Mouse (Mus musculus): ENCODE measurements around the gene Aven. TPM values are rescaled to one million over a fixed set of nuclear protein-coding genes. Genes with fewer than 3 reads are reported as not detected.
A peak's percentile ranks its signal among the peaks of the same experiment; 100 is the strongest.

Gene Aven
- polyA plus RNA-seq, 1 experiment from 2014 or later: 8.1 TPM

- WGBS: 81% methylated on average over 4 of the region's 4 CpGs
These were observed 28.0 kb downstream of the Aven start for GRCm38 (mm10) chr2:112520526-112521482.

DNA sequence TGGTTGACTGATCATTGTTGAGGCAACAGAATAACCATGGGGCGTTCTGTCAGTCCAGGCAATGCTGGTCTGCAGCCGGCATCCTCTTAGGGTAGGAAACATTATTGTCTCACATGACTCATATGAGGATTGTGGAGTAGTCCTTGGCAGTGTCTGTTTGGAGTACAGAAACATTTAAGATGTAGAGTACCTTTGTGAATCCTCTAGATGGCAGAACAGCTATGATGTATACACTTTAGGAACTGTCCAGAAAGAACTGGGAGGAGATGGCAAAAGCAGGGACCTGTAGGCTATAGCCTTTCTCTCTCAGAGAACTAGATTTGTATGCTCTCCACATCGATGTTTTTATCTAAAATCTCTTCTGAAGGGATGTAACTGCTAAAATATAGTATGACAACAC is 34.2 kb downstream of the Aven start:
- WGBS: 86% methylated on average over 3 of the region's 3 CpGs
- Histone ChIP-seq H3K36me3 (0 out of 2 replicates have a peak, but pooled peaks cover 5% of the 10 kb centered on the region), H3K4me2 (no peak overlapping the region), H3K9ac (no peak overlapping the region), H3K9me3 (no peaks in the 10 kb centered on the region), H3K27ac (no peak overlapping the region), H3K27me3 (replicated peaks) (no peaks in the 10 kb centered on the region), H3K4me1 (no peaks in the 10 kb centered on the region), H3K4me3 (replicated peaks) (no peak overlapping the region)
- ATAC-seq (ENCODE audit: insufficient read depth, low FRiP score, low read depth): no peak

More at GRCm38 (mm10) chr2:112520526-112521482, 28.0 kb downstream of the Aven start:
- no peaks in the 10 kb centered on the region for H3K27me3 ChIP-seq (replicated peaks)
- no peaks in the 10 kb centered on the region for H3K9me3 ChIP-seq
- ATAC-seq (ENCODE audit: insufficient read depth, low FRiP score, low read depth): no peak
- no peak overlapping the region for H3K27ac ChIP-seq
- no peak overlapping the region for H3K4me2 ChIP-seq
- H3K36me3 ChIP-seq: no peaks in the 10 kb centered on the region
- H3K4me1 ChIP-seq: no peaks in the 10 kb centered on the region
- no peak overlapping the region for H3K9ac ChIP-seq
- H3K4me3 ChIP-seq (replicated peaks): no peak overlapping the region

DNA sequence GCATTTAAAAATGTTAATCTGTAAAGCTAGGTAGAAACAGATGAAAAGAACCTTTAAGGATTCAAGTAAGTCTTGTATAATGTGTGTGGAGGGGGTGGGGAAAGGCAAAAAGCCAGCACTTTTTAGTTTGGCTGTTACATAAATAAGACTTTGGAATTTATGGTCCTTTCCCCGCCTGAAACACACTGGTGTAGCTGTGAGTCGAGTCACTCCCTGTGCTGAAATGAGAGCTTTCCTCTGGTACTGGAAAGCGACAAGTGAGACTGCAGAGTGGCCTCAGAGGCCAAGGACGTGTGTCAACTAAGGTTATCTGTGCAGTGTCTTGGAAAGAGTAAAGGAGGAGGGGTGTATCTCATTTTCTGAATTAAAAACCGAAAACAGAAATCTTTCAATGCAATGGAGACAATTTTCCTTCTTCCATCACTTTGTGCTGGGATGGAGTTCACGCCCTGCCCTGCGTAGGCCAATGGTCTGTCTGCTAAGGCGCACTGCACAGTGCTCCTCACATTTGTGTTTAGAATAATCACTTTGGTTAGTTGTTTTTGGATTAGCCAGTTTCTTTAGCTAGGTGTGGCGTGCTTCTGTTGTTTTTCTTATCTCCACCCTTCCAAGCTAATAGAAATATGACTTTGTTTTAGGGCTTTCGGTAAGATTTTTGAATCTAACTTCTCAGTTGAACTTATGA is 40.2 kb downstream of the Aven start:
- ATAC-seq (ENCODE audit: insufficient read depth, low FRiP score, low read depth): no peak
- Histone ChIP-seq H3K27ac (no peak overlapping the region), H3K4me2 (no peak overlapping the region)

GRCm38 (mm10) chr2:112534677-112535222 is 42.0 kb downstream of the Aven start:
- WGBS: 57% methylated on average over 14 of the region's 14 CpGs
- Histone ChIP-seq H3K4me3 (replicated peaks) (no peak overlapping the region), H3K4me2 (no peak overlapping the region), H3K4me1 (peaks cover 4% of the 10 kb centered on the region; the same call in 1 of the 2 replicates), H3K27ac (no peak overlapping the region), H3K9me3 (no peaks in the 10 kb centered on the region), H3K9ac (no peak overlapping the region), H3K36me3 (no peaks in the 10 kb centered on the region), H3K27me3 (replicated peaks) (no peaks in the 10 kb centered on the region)
- ATAC-seq (ENCODE audit: insufficient read depth, low FRiP score, low read depth): no peak

More for the DNA sequence above, 40.2 kb downstream of the Aven start:
- Histone ChIP-seq H3K4me1 (peaks cover 4% of the 10 kb centered on the region; the same call in 1 of the 2 replicates), H3K27me3 (replicated peaks) (no peaks in the 10 kb centered on the region), H3K4me3 (replicated peaks) (no peak overlapping the region), H3K9ac (no peak overlapping the region), H3K36me3 (no peaks in the 10 kb centered on the region), H3K9me3 (no peaks in the 10 kb centered on the region)
- 59% methylated on average over 10 of the region's 10 CpGs for WGBS

DNA sequence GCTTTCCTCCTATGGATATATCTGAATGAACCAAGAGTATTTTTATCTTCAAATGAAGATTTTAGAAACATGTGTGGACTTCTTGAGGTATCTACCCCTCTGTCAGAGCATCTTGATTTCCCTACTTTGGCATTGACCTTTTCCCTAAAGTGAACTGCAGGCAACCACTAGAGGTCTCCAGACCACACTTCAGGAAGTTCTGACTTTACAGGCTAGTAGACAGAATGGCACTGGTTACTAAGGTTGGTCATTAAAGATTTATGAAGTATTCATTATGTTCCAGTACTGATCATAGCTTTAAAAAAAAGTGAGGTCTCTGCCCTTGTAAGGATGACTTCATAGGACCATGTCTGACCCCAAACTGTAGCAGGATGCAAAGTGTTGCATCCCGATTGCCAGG is 46.0 kb downstream of the Aven start:
- H3K4me1 ChIP-seq: no peaks in the 10 kb centered on the region
- no peak overlapping the region for H3K27ac ChIP-seq
- no peaks in the 10 kb centered on the region for H3K36me3 ChIP-seq
- no peak overlapping the region for H3K4me3 ChIP-seq (replicated peaks)
- H3K27me3 ChIP-seq (replicated peaks): no peaks in the 10 kb centered on the region
- no peak overlapping the region for H3K4me2 ChIP-seq
- no peak overlapping the region for H3K9ac ChIP-seq
- no peaks in the 10 kb centered on the region for H3K9me3 ChIP-seq
- no peak for ATAC-seq (ENCODE audit: insufficient read depth, low FRiP score, low read depth)
- WGBS: 100% methylated on average over 1 of the region's 1 CpGs

- Histone ChIP-seq H3K27me3 (replicated peaks) (no peaks in the 10 kb centered on the region), H3K27ac (no peak overlapping the region), H3K36me3 (no peaks in the 10 kb centered on the region), H3K9me3 (no peaks in the 10 kb centered on the region), H3K4me2 (no peak overlapping the region), H3K4me1 (no peaks in the 10 kb centered on the region), H3K9ac (no peak overlapping the region), H3K4me3 (replicated peaks) (no peak overlapping the region)
- ATAC-seq (ENCODE audit: insufficient read depth, low FRiP score, low read depth): no peak
- WGBS: 84% methylated on average over 5 of the region's 5 CpGs
These were observed 49.0 kb downstream of the Aven start for GRCm38 (mm10) chr2:112541695-112542285.

- no peaks in the 10 kb centered on the region for H3K9me3 ChIP-seq
- no peak for ATAC-seq (ENCODE audit: insufficient read depth, low FRiP score, low read depth)
- H3K4me3 ChIP-seq (replicated peaks): no peak overlapping the region
- H3K27me3 ChIP-seq (replicated peaks): no peaks in the 10 kb centered on the region
- H3K9ac ChIP-seq: no peak overlapping the region
- H3K4me1 ChIP-seq: no peaks in the 10 kb centered on the region
- H3K36me3 ChIP-seq: no peaks in the 10 kb centered on the region
- H3K27ac ChIP-seq: no peak overlapping the region
- no peak overlapping the region for H3K4me2 ChIP-seq
- WGBS: 88% methylated on average over 10 of the region's 10 CpGs
These were observed 63.8 kb downstream of the Aven start for GRCm38 (mm10) chr2:112556527-112556926.

GRCm38 (mm10) chr2:112557453-112557852 is 64.7 kb downstream of the Aven start:
- no peak overlapping the region for H3K9ac ChIP-seq
- H3K4me1 ChIP-seq: no peaks in the 10 kb centered on the region
- no peak overlapping the region for H3K4me3 ChIP-seq (replicated peaks)
- no peak overlapping the region for H3K27ac ChIP-seq
- no peaks in the 10 kb centered on the region for H3K27me3 ChIP-seq (replicated peaks)
- H3K36me3 ChIP-seq: no peaks in the 10 kb centered on the region
- no peaks in the 10 kb centered on the region for H3K9me3 ChIP-seq
- no peak for ATAC-seq (ENCODE audit: insufficient read depth, low FRiP score, low read depth)
- H3K4me2 ChIP-seq: no peak overlapping the region

GRCm38 (mm10) chr2:112561549-112561948 is 68.8 kb downstream of the Aven start:
- H3K36me3 ChIP-seq: no peaks in the 10 kb centered on the region
- no peak overlapping the region for H3K4me3 ChIP-seq (replicated peaks)
- no peak overlapping the region for H3K4me2 ChIP-seq
- 89% methylated on average over 7 of the region's 7 CpGs for WGBS
- no peak overlapping the region for H3K9ac ChIP-seq
- H3K27me3 ChIP-seq (replicated peaks): no peaks in the 10 kb centered on the region
- no peaks in the 10 kb centered on the region for H3K9me3 ChIP-seq
- H3K4me1 ChIP-seq: no peaks in the 10 kb centered on the region
- ATAC-seq (ENCODE audit: insufficient read depth, low FRiP score, low read depth): no peak
- H3K27ac ChIP-seq: no peak overlapping the region

- WGBS: 97% methylated on average over 1 of the region's 1 CpGs
- Histone ChIP-seq H3K9me3 (no peaks in the 10 kb centered on the region), H3K4me1 (no peaks in the 10 kb centered on the region), H3K4me2 (no peak overlapping the region), H3K27me3 (replicated peaks) (no peaks in the 10 kb centered on the region), H3K9ac (no peak overlapping the region), H3K36me3 (no peaks in the 10 kb centered on the region), H3K4me3 (replicated peaks) (no peak overlapping the region), H3K27ac (no peak overlapping the region)
- ATAC-seq (ENCODE audit: insufficient read depth, low FRiP score, low read depth): no peak
These were observed 72.3 kb downstream of the Aven start for GRCm38 (mm10) chr2:112565060-112565459.

DNA sequence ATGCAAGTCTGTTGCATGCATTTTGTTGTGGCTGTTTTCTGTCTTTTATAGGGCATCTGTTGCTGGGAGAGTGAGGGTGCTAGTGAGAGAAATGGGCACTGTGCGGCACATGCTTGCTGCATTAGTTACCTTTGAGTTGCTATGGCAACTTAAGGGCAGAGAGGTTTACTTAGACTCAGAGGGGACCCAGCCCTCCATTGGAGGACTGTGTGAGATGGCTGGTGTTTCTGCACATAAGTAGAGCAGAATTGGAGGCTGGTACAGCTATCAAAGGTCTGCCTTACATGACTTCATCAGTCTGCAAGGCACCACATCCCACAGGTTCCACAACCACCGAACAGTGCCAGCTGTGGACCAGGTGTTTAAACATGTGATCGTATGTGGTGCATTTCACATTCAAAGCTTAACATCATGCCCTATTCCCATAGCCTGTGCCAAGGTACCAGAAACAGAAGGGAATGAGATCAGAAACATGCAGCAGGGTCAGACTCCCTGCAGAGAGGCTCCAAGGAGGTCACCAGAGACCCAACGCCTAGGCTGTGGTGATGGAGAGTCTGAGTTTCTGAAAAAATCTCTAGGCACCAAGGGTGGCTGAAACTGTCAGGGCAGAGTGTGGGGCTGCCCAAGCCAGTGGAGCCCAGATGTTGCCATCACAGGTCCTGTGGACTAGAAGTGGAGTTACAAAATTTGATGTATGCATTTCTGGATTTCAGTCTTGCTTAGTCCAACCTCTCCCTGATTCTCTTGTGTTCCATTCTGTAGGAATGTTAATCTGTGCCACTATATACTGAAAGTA is 73.7 kb downstream of the Aven start:
- H3K9me3 ChIP-seq: no peaks in the 10 kb centered on the region
- no peak overlapping the region for H3K9ac ChIP-seq
- H3K27ac ChIP-seq: no peak overlapping the region
- H3K36me3 ChIP-seq: no peaks in the 10 kb centered on the region
- 75% methylated on average over 4 of the region's 4 CpGs for WGBS
- ATAC-seq (ENCODE audit: insufficient read depth, low FRiP score, low read depth): peak; percentile 27; the same call in 1 of the 2 replicates
- no peak overlapping the region for H3K4me3 ChIP-seq (replicated peaks)
- H3K4me2 ChIP-seq: no peak overlapping the region
- no peaks in the 10 kb centered on the region for H3K27me3 ChIP-seq (replicated peaks)
- H3K4me1 ChIP-seq: no peaks in the 10 kb centered on the region

All from stomach, embryonic 15.5 days (tissue).